Mouse (Mus musculus) heart, postnatal 0 days (tissue): Measurements from ENCODE around the gene Rho.

Experiments
- CTCF ChIP-seq: IDR thresholded peaks from 2 replicates; pipeline ENCODE4 v1.5.1; 2016; ENCODE audit warnings: antibody characterized with exemption, control low read depth, low read depth
- EP300 ChIP-seq: IDR thresholded peaks from 2 replicates; pipeline ENCODE4 v1.6.1; 2016; ENCODE audit warnings: antibody characterized with exemption, low read depth

DNA sequence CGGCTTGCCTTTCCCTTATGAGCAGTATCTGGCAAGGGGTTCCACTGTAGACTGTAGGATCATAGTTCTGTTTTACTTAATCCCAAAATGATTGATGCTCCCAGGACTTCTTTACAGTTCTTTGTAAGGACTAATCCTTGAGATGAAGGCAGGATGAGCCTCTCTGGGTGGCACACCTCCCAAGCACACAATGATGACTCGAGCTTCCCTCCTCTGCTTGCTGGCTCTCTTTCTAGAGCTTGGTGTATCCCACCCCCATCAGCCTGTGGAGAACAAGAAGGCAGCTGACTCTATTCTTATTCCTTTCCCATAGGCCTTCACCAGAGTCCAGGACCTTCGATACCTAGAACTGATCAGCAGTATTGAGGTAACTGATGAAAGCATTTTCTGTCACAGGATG lies 29.0 kb upstream of the Rho start:
- TF ChIP-seq CTCF = no peak
- no peak for TF ChIP-seq EP300
